Mouse (Mus musculus): ENCODE results near the gene Cul9. TPM values are rescaled to one million over a fixed set of nuclear protein-coding genes. Genes with fewer than 3 reads are reported as not detected.
"Not testable (repeated sequence)": the region's sequence is repeated elsewhere in the genome, so short reads cannot be mapped to it uniquely, and the experiment has no call there.

Cul9 gene
- polyA plus RNA-seq, 1 experiment from 2014 or later: 9.8 TPM

DNA sequence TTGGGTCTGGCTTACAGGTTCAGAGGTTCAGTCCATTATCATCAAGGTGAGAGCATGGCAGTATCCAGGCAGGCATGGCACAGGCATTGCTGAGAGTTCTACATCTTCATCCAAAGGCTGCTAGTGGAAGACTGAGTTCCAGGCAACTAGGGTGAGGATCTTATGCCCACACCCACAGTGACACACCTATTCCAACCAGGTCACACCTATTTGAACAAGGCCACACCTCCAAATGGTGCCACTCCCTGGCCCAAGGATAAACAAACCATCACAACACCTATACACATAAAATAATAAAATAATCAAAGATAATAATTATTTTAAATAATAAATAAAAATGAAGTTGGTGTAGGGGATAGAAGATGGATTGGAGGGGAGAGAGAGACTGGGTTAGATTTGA is 50.1 kb downstream of the Cul9 start:
- not testable (repeated sequence) for ATAC-seq (ENCODE audit: low FRiP score); H3K4me2 ChIP-seq; H3K4me3 ChIP-seq (replicated peaks)

DNA sequence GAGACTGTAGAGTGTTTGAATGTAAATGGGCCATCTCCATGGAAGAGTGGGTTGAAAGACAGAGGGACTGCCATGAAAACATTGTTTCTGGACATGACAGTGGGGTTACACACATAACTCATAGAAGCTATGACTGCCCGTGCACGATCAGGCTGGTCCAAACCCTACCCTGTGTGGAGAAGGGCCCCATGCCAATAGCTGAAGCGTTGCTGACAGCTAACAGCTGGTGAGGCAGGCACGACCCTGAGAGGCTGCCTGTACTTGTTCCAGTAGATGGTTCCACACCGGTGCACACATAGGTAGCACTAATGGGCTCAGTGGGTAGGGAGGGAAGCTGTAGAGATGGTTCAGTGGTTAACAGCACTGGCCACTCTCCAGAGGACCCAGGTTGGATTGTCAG is 50.7 kb downstream of the Cul9 start:
- WGBS: 82% methylated on average over 5 of the region's 5 CpGs
- no peak for ATAC-seq (ENCODE audit: low FRiP score)
- H3K27ac ChIP-seq: no peak overlapping the region

More for the DNA sequence above, 50.1 kb downstream of the Cul9 start:
- not testable (repeated sequence) for H3K9ac ChIP-seq, H3K27ac ChIP-seq, H3K9me3 ChIP-seq
- peaks cover 19% of the 10 kb centered on the region for H3K27me3 ChIP-seq
- H3K4me1 ChIP-seq: peaks cover 14% of the 10 kb centered on the region
- H3K36me3 ChIP-seq (replicated peaks): peaks cover 22% of the 10 kb centered on the region

DNA sequence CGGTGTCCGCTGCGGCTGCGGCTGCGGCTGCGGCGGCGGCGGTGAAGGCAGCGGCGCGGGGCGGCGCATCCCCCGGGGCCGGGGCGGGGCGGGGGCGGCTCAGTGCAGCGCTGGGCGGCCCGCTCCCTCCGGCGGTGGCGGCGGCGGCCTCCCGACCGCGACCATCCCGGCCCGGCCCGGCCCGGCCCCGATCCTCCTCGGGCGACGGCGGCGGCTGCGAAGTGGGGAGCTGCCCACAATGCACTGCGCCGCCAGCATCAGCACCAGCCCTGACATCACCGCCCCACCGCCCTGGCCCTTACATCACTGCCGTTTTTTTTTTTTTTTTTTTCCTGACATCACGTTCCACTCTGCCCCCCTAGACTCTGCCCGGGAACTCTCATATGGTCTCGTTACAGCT is 58.8 kb downstream of the Cul9 start, which contains the start of gene Ttbk1:
Gene Ttbk1 (minus strand): TSS at position 245 of the 400 bp plus-strand sequence.
- H3K27me3 ChIP-seq: peaks cover 54% of the 10 kb centered on the region
- H3K27ac ChIP-seq: peak within 1 kb of the TSS; percentile 46; the same call in 1 of the 2 replicates
- H3K4me3 ChIP-seq (replicated peaks): peak within 1 kb of the TSS; percentile 87
- H3K4me2 ChIP-seq: peak within 1 kb of the TSS; percentile 84
- peaks cover 51% of the 10 kb centered on the region for H3K4me1 ChIP-seq
- ATAC-seq (ENCODE audit: low FRiP score): peak; percentile 85
- 0% methylated on average over 3 of the region's 49 CpGs for WGBS
- H3K9ac ChIP-seq: peak within 1 kb of the TSS; percentile 93
- H3K36me3 ChIP-seq (replicated peaks): no peaks in the 10 kb centered on the region
- no peaks in the 10 kb centered on the region for H3K9me3 ChIP-seq

More for the DNA sequence above, 50.7 kb downstream of the Cul9 start:
- Histone ChIP-seq H3K36me3 (replicated peaks) (peaks cover 21% of the 10 kb centered on the region), H3K4me2 (no peak overlapping the region), H3K27me3 (peaks cover 19% of the 10 kb centered on the region), H3K4me3 (replicated peaks) (no peak overlapping the region), H3K9me3 (no peaks in the 10 kb centered on the region), H3K9ac (no peak overlapping the region), H3K4me1 (peaks cover 14% of the 10 kb centered on the region)

DNA sequence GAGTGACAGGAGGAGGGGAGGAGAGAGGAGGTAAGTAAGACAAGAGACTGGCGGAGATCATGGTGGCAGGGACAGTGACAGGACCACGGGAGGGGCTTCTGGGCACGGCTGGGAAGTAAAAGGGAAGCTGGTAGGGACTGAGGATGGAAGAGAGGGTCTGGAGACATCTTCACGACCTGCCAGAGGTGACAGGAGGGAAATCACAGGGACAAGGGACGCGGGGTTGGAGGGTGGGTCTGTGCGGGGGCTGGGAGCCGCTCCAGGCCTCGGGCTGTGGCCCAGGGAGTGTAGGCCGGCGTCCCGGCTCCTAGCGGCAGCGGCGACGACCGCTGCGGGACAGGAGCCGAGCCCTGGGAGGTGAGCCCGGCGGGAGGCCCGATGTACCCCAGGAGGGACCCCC is 59.2 kb downstream of the Cul9 start:
- 0 out of 2 replicates have a peak, but pooled peaks cover 2% of the 10 kb centered on the region for H3K36me3 ChIP-seq (replicated peaks)
- H3K4me2 ChIP-seq: peak overlapping the region; percentile 84
- H3K9me3 ChIP-seq: no peaks in the 10 kb centered on the region
- 1% methylated on average over 18 of the region's 22 CpGs for WGBS
- peak overlapping the region; percentile 93 for H3K9ac ChIP-seq
- peaks cover 51% of the 10 kb centered on the region for H3K4me1 ChIP-seq
- H3K4me3 ChIP-seq (replicated peaks): peak overlapping the region; percentile 87
- peak overlapping the region; percentile 46; the same call in 1 of the 2 replicates for H3K27ac ChIP-seq
- peak; percentile 53 for ATAC-seq (ENCODE audit: low FRiP score)
- H3K27me3 ChIP-seq: peaks cover 54% of the 10 kb centered on the region

DNA sequence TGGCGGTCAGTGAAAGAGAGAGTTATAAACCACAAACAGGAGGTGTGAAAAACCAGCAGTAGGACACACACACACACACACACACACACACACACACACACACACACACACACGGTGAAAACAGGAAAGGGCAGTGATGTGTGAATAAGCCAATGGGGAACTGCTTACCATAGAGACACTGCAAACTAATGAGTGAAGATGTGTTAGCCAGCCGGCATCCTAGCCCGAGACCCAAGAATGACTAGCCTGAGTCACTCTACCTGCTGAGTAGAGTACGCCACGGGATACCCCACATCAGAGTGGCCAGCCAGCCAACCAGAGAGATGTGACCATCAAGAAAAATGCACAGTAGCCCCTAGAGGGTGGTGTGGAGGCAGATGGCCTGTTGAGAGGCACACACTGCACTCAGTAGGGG is 61.7 kb downstream of the Cul9 start:
- 11% methylated on average over 6 of the region's 6 CpGs for WGBS
- peaks cover 47% of the 10 kb centered on the region for H3K27me3 ChIP-seq
- H3K9me3 ChIP-seq: no peaks in the 10 kb centered on the region
- ATAC-seq (ENCODE audit: low FRiP score): no peak
- H3K4me1 ChIP-seq: peaks cover 51% of the 10 kb centered on the region
- peaks cover 16% of the 10 kb centered on the region for H3K36me3 ChIP-seq (replicated peaks)
- H3K4me2 ChIP-seq: peak overlapping the region; percentile 76
- peak overlapping the region; percentile 36 for H3K4me3 ChIP-seq (replicated peaks)
- peak overlapping the region; percentile 56; the same call in 1 of the 2 replicates for H3K9ac ChIP-seq
- no peak overlapping the region for H3K27ac ChIP-seq

DNA sequence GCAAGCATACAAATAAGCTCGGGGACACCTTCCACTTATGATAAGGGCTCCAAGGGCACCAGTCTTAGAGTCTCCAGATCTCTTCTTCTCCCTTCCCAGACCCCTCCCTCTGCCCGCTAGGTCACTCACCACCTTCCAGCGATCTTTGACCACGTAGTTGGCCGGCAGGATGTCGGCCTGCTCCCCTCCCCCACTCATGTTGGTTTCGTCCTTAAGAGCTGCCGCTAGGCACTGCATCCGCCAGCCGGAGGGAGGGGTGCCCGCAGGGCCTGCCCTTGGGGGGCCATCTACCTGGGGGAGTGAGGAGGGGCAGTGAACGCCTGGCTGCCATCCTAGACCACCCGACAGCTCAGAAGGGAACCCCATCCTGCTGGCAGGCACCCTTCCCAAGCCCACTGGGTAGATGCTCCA is 62.2 kb downstream of the Cul9 start:
- no peak overlapping the region; the same call in 1 of the 2 replicates for H3K27ac ChIP-seq
- peaks cover 46% of the 10 kb centered on the region for H3K27me3 ChIP-seq
- peak; percentile 7 for ATAC-seq (ENCODE audit: low FRiP score)
- H3K9ac ChIP-seq: peak overlapping the region; percentile 56
- H3K9me3 ChIP-seq: no peaks in the 10 kb centered on the region
- peaks cover 51% of the 10 kb centered on the region for H3K4me1 ChIP-seq
- WGBS: 2% methylated on average over 13 of the region's 13 CpGs
- peaks cover 21% of the 10 kb centered on the region for H3K36me3 ChIP-seq (replicated peaks)
- H3K4me3 ChIP-seq (replicated peaks): peak overlapping the region; percentile 36
- peak overlapping the region; percentile 76 for H3K4me2 ChIP-seq

DNA sequence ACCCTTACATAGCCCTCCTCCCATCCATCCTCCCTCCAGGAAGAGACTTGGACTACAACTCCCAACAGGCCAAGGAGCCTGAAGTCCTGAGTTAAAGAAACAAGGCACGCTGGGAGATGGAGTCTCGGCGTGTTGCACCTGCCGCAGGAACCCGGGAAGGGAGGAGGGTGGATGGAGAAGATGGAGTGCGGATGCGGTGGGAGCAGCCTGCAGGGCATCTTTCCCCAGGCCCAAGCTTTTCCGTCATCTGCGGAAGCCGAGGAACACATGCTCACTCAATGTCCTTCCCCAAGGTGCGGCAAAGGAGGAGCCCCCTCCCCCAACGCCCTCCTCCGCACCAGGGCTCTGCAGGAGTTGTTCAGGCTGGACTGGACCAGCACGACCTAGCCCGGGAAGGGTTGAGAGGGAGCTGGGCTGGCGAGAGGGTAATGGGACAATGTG is 62.6 kb downstream of the Cul9 start:
- peak overlapping the region; percentile 56 for H3K9ac ChIP-seq
- peaks cover 41% of the 10 kb centered on the region for H3K27me3 ChIP-seq
- peaks cover 25% of the 10 kb centered on the region for H3K36me3 ChIP-seq (replicated peaks)
- peak overlapping the region; percentile 76 for H3K4me2 ChIP-seq
- no peaks in the 10 kb centered on the region for H3K9me3 ChIP-seq
- 3% methylated on average over 16 of the region's 16 CpGs for WGBS
- H3K27ac ChIP-seq: peak overlapping the region; percentile 47; the same call in 1 of the 2 replicates
- H3K4me1 ChIP-seq: peaks cover 51% of the 10 kb centered on the region
- H3K4me3 ChIP-seq (replicated peaks): peak overlapping the region; percentile 36
- ATAC-seq (ENCODE audit: low FRiP score): peak; percentile 51

DNA sequence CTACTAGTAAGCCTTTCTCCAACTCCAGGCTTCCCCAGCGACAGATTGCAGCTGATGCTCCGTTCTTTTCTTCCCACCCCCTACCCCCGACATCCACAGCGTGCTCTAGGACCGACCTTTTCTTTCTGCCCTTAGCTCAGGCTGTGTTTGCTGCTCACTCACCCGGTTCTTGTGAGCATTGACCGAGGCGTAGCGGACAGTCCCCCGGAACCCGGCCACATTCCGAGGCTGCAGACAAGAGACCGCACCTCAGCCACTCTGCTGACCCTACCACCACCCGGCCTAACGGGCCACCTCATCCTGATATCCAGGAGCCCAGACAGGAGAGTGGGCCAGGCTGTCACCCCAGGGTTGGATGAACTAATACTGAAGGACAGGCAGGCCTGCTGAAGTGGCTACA is 68.9 kb downstream of the Cul9 start:
- Histone ChIP-seq H3K9ac (no peak overlapping the region), H3K4me2 (no peak overlapping the region), H3K4me1 (no peaks in the 10 kb centered on the region), H3K27ac (no peak overlapping the region), H3K27me3 (no peaks in the 10 kb centered on the region), H3K36me3 (replicated peaks) (peaks cover 81% of the 10 kb centered on the region), H3K4me3 (replicated peaks) (no peak overlapping the region), H3K9me3 (no peaks in the 10 kb centered on the region)
- ATAC-seq (ENCODE audit: low FRiP score): no peak
- 89% methylated on average over 15 of the region's 15 CpGs for WGBS

DNA sequence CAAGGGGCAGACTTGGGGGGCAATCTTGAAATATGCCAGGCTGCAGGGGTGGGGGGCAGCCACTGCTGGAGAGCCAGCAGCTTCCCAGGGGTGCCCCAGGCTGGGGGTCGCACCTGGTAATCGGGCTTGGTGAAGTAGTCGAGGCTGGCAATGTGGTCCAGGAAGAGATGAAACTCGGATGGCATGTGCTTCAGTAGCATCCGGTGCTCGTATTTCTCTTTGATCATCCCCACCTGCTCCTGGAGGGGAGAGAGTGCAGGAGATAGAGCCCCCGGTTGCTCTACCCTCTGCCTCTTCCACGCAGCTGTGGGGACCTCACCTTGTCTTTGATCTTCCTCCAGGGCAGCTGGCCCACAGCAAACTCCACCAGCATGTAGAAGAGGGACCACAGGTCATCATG is 69.6 kb downstream of the Cul9 start:
- Histone ChIP-seq H3K36me3 (replicated peaks) (peaks cover 78% of the 10 kb centered on the region), H3K4me3 (replicated peaks) (no peak overlapping the region), H3K27me3 (no peaks in the 10 kb centered on the region), H3K9me3 (no peaks in the 10 kb centered on the region), H3K4me1 (no peaks in the 10 kb centered on the region), H3K27ac (no peak overlapping the region), H3K9ac (no peak overlapping the region), H3K4me2 (no peak overlapping the region)
- WGBS: 91% methylated on average over 8 of the region's 8 CpGs
- no peak for ATAC-seq (ENCODE audit: low FRiP score)

DNA sequence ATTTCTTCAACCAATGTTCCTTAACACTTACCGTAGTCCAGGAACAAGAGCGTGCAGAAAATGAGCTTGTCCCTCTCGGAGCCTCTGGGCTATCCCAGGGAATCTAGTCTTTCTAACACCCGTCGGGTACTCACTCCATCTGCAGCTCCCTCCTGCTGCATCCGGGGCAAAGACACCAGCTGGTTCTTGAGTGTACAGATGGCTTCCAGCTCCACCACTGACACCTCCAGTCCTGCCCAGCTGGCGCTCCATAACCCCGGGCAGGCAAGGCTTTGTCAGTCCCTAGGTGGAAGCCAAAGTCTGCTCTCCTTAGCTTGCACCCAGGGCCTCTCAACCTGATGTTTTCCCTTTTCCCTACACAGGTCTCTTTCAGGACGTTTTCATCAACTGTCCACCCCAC is 78.4 kb downstream of the Cul9 start:
- Histone ChIP-seq H3K36me3 (replicated peaks) (peaks cover 82% of the 10 kb centered on the region), H3K27ac (peak overlapping the region; percentile 63; the same call in 1 of the 2 replicates), H3K4me1 (peaks cover 4% of the 10 kb centered on the region; the same call in 1 of the 2 replicates)

DNA sequence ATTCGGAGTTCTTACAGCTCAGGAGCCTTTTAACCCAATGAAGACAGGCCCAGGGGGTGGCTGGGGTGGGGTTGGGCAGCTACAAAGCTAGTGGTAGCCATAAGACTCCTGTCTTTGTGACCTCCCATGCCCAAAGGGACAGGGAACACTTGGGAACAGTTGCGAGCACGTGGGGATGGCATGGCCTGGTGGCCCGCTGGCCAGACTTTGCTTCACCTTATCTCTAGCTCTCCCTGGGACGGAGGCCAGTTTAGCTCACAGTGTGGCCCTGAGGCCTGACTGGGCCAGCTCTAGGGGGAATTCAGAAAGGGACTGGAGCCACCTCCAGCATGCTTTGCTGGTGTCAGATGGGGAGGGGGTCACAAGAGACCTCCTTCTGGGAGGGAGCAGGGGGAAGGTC is 84.0 kb downstream of the Cul9 start:
- Histone ChIP-seq H3K9ac (no peak overlapping the region), H3K36me3 (replicated peaks) (peaks cover 62% of the 10 kb centered on the region), H3K27ac (no peak overlapping the region), H3K9me3 (no peaks in the 10 kb centered on the region), H3K4me3 (replicated peaks) (no peak overlapping the region), H3K4me1 (peaks cover 15% of the 10 kb centered on the region), H3K27me3 (peaks cover 48% of the 10 kb centered on the region), H3K4me2 (no peak overlapping the region)
- ATAC-seq (ENCODE audit: low FRiP score): no peak
- 91% methylated on average over 5 of the region's 5 CpGs for WGBS

More for the DNA sequence above, 78.4 kb downstream of the Cul9 start:
- Histone ChIP-seq H3K4me3 (replicated peaks) (no peak overlapping the region), H3K9ac (no peak overlapping the region), H3K4me2 (no peak overlapping the region), H3K9me3 (no peaks in the 10 kb centered on the region), H3K27me3 (no peaks in the 10 kb centered on the region)
- 73% methylated on average over 9 of the region's 9 CpGs for WGBS
- 0 out of 2 replicates have a peak, but pooled peaks have one; percentile 30 for ATAC-seq (ENCODE audit: low FRiP score)

DNA sequence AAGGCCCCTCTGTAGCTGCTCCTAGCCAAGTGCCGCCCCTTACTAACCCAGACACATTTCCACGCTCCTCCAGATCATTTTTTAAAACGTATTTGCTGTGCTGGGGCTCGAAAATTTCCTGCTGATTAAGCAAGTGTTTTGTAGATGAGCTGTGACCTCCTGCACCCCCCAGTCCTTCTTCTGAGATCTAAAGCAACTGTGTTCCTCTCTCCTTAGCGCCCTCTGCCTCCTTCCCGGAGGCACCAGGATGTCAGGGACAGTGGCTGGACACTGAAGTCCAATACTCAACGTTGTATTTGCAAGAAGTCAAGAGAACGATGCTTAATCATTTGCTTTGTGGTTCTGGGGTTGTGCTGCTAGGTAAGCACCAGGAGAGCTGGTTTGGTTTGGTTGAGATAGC is 84.8 kb downstream of the Cul9 start:
- Histone ChIP-seq H3K27ac (no peak overlapping the region), H3K27me3 (peaks cover 55% of the 10 kb centered on the region), H3K4me1 (peaks cover 16% of the 10 kb centered on the region), H3K36me3 (replicated peaks) (peaks cover 53% of the 10 kb centered on the region), H3K4me3 (replicated peaks) (no peak overlapping the region), H3K9me3 (no peaks in the 10 kb centered on the region), H3K4me2 (peak overlapping the region; percentile 21), H3K9ac (peak overlapping the region; percentile 40; the same call in 1 of the 2 replicates)
- no peak for ATAC-seq (ENCODE audit: low FRiP score)
- WGBS: 15% methylated on average over 8 of the region's 8 CpGs

DNA sequence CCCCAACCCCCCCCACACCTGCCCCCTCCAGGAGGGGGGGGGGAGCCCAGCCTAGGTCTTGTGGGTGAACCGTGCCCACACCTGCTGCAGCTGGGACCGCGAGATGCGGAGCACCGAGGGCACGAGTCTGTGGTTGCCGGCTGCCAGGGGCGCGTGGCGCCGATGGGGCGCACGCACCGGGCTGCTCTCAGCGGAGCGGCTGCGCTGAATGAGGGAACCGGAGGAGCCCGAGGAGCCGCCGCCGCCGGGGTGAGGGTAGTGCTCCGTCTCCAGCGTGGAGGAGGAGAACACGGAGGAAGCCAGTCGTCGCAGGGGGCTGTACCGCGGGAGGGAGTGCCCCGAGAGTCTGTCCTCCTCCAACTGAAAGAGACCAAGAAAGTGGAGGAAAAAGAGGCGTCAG is 85.5 kb downstream of the Cul9 start:
- H3K9ac ChIP-seq: peak overlapping the region; percentile 40; the same call in 1 of the 2 replicates
- WGBS: 5% methylated on average over 32 of the region's 32 CpGs
- H3K27me3 ChIP-seq: peaks cover 62% of the 10 kb centered on the region

More for the DNA sequence above, 85.5 kb downstream of the Cul9 start:
- H3K4me2 ChIP-seq: peak overlapping the region; percentile 21
- H3K27ac ChIP-seq: no peak overlapping the region
- H3K4me1 ChIP-seq: peaks cover 23% of the 10 kb centered on the region
- 0 out of 2 replicates have a peak overlapping the region, but pooled peaks have one; percentile 1 for H3K4me3 ChIP-seq (replicated peaks)
- no peak for ATAC-seq (ENCODE audit: low FRiP score)
- peaks cover 47% of the 10 kb centered on the region for H3K36me3 ChIP-seq (replicated peaks)
- H3K9me3 ChIP-seq: no peaks in the 10 kb centered on the region

Measured in forebrain, embryonic 12.5 days (tissue).